Mouse (Mus musculus): Measurements from ENCODE around the gene Slc45a1. TPM values are rescaled to one million over a fixed set of nuclear protein-coding genes. Genes with fewer than 3 reads are reported as not detected.

Gene Slc45a1
- polyA plus RNA-seq, 1 experiment: not detected

DNA sequence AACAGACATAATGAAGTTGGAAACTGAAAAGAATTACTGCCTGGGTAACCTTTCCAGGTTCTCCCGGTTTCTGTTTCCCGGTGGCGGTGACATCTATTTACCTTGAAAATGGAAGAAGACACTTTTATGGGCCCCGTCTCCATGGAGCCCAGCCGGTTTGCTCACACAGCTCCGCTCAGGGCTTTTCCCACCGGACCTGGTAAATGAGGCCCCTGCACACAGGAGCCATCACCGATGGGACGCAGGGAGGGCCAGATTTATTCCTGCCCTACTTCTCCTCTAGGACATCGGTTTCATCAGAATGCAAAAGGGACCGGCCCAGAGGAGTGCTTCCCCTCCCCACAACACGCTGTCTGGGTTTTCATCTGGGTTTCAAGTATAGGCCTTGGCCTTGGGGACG is 24.1 kb upstream of the Slc45a1 start:
- H3K4me3 ChIP-seq (ENCODE audit: insufficient read depth, low read depth, low read length): no peak overlapping the region
- no peaks in the 10 kb centered on the region for H3K4me1 ChIP-seq (ENCODE audit: control insufficient read depth, insufficient read depth, insufficient read length, low read length)
- H3K27ac ChIP-seq (replicated peaks; ENCODE audit: low read depth, low read length): no peak overlapping the region

DNA sequence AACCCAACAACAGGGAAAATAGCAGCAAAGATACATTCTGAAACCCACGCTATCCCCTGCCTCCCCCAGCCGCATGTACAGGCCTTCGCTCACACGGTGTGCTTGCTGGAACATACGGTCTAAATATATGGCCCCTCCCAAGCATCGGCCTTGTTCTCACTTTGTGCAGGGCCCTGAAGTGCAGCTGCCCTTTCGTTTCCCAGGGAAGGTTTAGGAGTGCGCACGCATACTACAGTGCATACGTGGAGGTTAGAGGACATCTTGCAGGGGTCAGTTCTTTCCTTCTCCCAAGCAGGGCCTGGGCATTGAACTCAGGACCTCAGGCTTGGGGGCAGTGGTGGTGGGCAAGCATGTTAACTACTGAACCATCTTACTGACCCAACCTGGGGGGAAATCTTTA is 23.3 kb upstream of the Slc45a1 start:
- H3K4me3 ChIP-seq (ENCODE audit: insufficient read depth, low read depth, low read length): no peak overlapping the region
- no peaks in the 10 kb centered on the region for H3K4me1 ChIP-seq (ENCODE audit: control insufficient read depth, insufficient read depth, insufficient read length, low read length)
- no peak overlapping the region for H3K27ac ChIP-seq (replicated peaks; ENCODE audit: low read depth, low read length)

DNA sequence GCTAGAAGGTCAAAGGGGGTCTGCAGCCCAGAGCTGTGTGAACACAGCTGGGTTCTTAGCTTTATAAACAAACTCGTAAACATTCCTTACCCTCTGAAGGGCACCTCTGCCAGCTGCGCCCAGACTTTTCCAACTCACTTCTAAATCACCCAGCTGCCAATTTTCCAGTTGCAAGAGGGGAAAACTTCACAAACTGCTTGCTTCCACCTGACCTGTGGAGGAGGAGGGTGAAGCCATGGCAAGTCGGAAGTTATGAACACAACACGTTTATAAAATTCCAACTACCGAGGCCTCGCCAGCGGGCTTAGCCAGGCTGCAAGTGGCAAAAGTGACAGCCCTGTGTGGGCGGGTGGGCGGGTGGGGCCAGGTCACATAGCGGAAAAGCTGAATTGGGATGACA is 13.8 kb upstream of the Slc45a1 start:
- no peak overlapping the region for H3K27ac ChIP-seq (replicated peaks; ENCODE audit: low read depth, low read length)
- no peaks in the 10 kb centered on the region for H3K4me1 ChIP-seq (ENCODE audit: control insufficient read depth, insufficient read depth, insufficient read length, low read length)
- no peak overlapping the region for H3K4me3 ChIP-seq (ENCODE audit: insufficient read depth, low read depth, low read length)

DNA sequence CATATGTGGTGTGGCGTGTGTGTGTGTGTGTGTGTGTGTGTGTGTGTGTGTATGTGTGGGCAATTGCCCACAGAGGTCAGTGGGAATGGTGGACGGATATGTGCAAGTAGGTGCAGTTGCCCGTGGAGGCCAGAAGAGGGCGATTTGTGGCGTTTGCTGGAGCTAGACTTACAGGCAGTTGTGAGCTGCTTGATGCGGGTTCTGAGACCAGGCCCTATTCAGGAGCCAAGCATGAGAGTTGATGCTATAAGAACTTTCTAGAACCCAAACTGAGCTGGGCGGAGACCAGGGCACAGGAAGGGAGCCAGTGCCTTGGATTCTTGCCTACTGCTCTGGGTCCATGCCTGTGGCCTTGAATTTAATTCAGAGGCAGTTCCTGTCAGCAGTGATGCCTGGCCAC is 12.8 kb upstream of the Slc45a1 start:
- H3K27ac ChIP-seq (replicated peaks; ENCODE audit: low read depth, low read length): no peak overlapping the region
- H3K4me3 ChIP-seq (ENCODE audit: insufficient read depth, low read depth, low read length): no peak overlapping the region
- no peaks in the 10 kb centered on the region for H3K4me1 ChIP-seq (ENCODE audit: control insufficient read depth, insufficient read depth, insufficient read length, low read length)

DNA sequence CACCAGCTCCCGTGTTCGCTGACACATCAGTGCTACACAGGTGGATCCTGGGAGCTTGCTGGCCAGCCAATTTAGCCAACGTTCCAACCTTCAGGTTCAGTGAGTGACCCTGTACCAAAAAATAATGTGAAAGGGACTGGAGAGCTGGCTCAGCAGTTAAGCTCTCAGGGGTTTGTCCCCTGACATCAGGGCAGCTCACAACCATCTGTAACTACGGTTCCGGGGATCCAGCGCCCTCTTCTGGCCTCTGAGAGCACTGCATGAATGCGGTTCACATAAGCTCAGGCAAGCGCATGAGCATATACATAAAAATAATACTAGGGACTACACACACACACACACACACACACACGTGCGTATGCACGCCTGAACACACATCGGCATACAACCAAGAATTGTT is 11.2 kb upstream of the Slc45a1 start:
- Histone ChIP-seq H3K4me1 (ENCODE audit: control insufficient read depth, insufficient read depth, insufficient read length, low read length) (no peaks in the 10 kb centered on the region), H3K4me3 (ENCODE audit: insufficient read depth, low read depth, low read length) (no peak overlapping the region), H3K27ac (replicated peaks; ENCODE audit: low read depth, low read length) (no peak overlapping the region)

DNA sequence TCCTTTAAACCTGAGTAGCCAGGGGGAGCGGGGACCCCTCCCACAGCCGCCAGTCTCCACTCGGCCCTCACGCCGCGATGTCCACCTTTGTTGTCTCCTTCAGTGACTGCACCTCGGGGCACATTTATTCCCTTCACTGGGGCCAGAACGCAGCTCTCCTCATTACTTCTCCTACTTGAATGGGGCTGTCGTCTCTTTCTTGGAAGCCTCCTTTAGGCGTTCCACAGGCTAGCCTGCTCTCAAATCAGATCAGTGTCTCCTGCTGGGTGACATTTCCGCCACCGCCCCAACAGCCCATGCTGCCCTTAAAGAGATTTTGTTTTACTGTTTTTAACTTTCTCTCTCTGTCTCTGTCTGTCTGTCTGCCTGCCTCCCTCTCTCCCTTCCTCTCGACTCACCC is 9.9 kb upstream of the Slc45a1 start:
- H3K4me1 ChIP-seq (ENCODE audit: control insufficient read depth, insufficient read depth, insufficient read length, low read length): no peaks in the 10 kb centered on the region
- no peak overlapping the region for H3K27ac ChIP-seq (replicated peaks; ENCODE audit: low read depth, low read length)
- H3K4me3 ChIP-seq (ENCODE audit: insufficient read depth, low read depth, low read length): no peak overlapping the region

DNA sequence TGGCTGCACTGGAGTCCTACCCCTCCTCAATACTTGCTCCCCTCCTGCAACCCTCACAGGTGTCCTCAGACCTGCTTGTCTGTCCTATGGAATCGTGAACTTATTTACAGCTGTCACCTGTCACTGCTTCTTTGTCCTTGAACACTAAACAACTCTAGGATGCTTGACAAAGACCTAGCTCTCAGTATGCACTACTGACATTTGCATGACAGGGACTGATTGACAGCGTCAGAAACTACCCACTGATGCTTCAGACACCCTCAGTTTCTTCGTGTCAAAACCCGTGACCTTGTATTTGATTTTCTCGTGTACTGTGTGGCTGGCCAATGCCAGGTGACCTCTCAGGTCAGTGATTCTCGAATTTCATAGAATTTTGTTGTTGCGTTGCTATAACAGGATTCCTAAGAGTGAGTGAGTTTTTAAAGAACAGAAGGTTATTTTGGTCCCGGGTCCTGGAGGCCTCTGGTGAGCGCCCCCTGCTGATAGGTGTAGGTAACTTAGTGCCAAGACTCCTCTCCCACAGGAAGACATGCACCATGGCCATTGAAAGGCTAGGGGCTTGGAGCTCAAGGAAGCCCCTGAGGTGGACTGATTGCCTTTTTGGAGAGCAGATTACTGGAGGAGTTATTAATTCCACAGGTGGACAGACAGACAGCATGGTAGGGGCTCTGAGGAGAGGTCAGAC is 8.1 kb upstream of the Slc45a1 start:
- H3K4me3 ChIP-seq (ENCODE audit: insufficient read depth, low read depth, low read length): no peak overlapping the region
- no peak overlapping the region for H3K27ac ChIP-seq (replicated peaks; ENCODE audit: low read depth, low read length)
- no peaks in the 10 kb centered on the region for H3K4me1 ChIP-seq (ENCODE audit: control insufficient read depth, insufficient read depth, insufficient read length, low read length)

DNA sequence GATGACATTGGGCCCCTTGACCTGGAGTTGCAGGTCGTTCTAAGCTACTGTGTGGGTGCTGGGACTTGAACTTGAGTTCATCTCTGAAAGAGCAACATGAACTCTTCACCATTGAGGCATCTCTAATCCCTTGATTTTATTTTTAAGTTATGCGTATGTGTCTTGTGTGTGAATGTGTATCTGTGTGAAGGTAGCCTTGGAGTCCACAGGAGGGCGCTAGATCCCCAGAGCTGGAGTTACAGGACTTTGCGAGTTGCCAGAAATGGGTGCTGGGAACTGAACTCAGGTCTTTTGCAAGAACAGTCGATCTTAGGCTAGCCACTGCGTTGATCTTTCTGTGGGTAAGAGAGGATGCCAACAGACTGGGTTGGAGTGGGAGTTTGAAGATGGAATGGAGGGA is 4.5 kb upstream of the Slc45a1 start:
- Histone ChIP-seq H3K27ac (replicated peaks; ENCODE audit: low read depth, low read length) (no peak overlapping the region), H3K4me1 (ENCODE audit: control insufficient read depth, insufficient read depth, insufficient read length, low read length) (no peaks in the 10 kb centered on the region), H3K4me3 (ENCODE audit: insufficient read depth, low read depth, low read length) (no peak overlapping the region)

DNA sequence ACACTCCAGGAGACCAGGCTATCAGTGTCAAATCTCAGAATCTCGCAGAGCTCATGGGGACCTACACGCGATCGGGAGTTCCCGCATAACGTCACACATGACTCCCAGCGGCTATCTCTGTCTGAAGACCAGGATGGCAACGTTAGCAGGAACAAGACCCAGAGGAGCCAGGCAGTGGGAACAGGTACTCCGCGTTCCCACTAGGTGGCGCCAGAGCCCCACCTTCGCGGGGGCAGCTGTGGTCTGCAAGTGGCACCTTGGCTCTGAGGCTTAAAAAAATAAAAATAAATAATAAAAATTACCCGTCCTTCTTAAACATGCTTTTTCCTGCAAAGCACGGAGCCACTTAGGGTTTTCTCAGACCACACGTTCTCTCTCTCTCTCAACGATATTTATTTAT is 4.0 kb upstream of the Slc45a1 start:
- Histone ChIP-seq H3K4me3 (ENCODE audit: insufficient read depth, low read depth, low read length) (no peak overlapping the region), H3K27ac (replicated peaks; ENCODE audit: low read depth, low read length) (no peak overlapping the region), H3K4me1 (ENCODE audit: control insufficient read depth, insufficient read depth, insufficient read length, low read length) (no peaks in the 10 kb centered on the region)

DNA sequence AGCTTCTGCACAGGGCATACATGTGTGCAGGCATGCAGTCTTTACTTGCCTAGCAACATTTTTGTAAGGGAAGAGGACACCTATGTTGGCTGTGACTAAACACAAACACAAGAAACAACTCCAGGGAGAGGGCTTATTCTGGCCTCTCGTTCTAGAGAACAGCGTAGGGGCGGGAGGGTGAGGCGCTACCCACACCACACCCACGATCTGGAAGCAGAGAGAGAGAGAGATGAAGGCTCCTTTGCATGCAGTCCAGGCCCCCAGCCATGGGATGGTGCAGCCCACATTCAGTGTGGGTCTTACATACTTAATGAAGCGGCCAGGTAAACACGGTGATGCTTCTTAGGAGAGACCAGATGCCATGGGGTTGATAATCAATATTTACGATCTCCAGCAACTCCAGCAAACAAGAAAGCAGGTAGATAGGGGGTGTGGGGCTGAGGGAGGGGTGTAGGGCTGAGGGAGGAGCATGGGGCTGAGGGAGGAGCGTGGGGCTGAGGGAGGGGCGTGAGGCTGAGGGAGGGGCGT is 1.2 kb upstream of the Slc45a1 start:
- H3K4me3 ChIP-seq (ENCODE audit: insufficient read depth, low read depth, low read length): no peak overlapping the region
- no peak overlapping the region for H3K27ac ChIP-seq (replicated peaks; ENCODE audit: low read depth, low read length)
- no peaks in the 10 kb centered on the region for H3K4me1 ChIP-seq (ENCODE audit: control insufficient read depth, insufficient read depth, insufficient read length, low read length)

DNA sequence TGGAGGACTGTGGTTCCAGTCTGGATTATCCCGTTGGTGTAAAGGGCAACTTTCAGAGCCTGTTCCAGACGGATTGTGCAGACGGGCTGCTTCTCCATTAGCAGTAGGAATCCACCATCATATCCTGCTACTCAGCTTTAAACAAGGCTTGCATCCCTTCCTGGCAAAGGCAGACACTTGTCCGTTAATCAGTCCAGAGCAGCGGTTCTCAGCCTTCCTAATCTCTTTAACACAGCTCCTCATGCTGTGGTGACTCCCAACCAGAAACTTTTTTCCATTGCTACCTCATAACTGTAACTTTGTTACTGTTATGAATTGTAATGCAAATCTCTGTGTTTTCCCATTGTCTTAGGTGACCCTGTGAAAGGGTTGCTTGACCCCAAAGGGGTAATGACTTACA is 2.6 kb downstream of the Slc45a1 start:
- Histone ChIP-seq H3K27ac (replicated peaks; ENCODE audit: low read depth, low read length) (no peak overlapping the region), H3K4me1 (ENCODE audit: control insufficient read depth, insufficient read depth, insufficient read length, low read length) (no peaks in the 10 kb centered on the region)

DNA sequence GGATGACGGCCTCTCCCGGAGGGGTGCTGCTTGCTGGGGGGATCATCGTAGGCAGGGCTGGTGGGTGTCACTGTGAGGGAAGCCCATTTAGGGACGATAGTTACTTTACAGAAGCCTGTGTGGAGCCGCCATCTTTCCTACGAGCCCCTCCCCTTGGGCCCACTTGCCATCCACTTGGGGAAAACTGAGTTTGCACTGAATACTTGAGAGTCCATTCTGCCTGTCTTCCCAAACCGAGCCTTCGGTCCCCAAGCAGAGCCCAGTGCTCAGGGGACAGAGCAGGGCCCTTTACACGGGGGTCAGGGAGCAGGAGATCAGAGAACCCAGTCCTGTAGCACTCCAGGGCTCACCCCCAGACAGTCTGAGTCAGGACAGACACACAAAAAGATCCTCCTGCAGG is 7.7 kb downstream of the Slc45a1 start:
- Histone ChIP-seq H3K27ac (replicated peaks; ENCODE audit: low read depth, low read length) (no peak overlapping the region), H3K4me1 (ENCODE audit: control insufficient read depth, insufficient read depth, insufficient read length, low read length) (no peaks in the 10 kb centered on the region), H3K4me3 (ENCODE audit: insufficient read depth, low read depth, low read length) (no peak overlapping the region)

More for the DNA sequence above, 2.6 kb downstream of the Slc45a1 start:
- no peak overlapping the region for H3K4me3 ChIP-seq (ENCODE audit: insufficient read depth, low read depth, low read length)

DNA sequence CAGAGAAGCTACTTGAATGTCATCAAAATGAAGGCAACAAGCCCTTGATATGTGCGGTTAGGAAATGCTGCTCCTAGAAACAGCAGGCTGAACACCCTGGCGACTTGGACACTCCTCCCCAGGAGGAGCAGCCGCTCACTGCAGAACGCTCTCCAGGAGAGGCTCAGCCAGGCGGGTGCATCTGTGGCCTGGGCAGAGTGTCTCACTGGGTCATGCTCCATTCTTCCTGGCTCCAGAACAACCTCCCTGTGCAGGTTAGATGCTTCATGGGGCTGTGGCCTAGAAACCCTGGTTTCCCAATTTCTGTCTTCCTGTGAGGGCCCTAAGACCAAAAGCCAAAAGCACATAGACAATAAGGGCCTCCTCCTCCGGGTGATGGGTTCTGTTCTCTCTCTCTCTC is 15.3 kb downstream of the Slc45a1 start:
- H3K4me3 ChIP-seq (ENCODE audit: insufficient read depth, low read depth, low read length): no peak overlapping the region
- no peaks in the 10 kb centered on the region for H3K4me1 ChIP-seq (ENCODE audit: control insufficient read depth, insufficient read depth, insufficient read length, low read length)
- no peak overlapping the region for H3K27ac ChIP-seq (replicated peaks; ENCODE audit: low read depth, low read length)

DNA sequence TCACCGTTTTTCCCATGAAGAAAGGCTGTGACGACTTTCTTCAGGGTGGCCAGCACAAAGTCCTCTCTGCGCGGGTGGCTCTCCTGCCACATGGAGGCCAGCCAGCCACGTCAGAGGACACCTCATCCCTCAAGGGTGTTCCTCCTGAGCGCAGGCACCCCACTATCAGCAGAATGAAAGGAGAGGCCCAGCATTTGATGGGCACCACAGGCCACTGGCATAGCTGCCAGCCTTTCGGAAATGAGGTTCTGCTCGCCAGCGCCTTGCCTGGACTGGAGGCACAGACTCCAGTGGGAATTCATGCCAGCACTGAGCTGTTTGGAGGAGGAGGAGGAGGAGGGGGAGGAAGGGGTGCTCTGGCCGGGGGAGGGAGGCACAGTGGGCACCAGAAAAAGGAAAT is 16.4 kb downstream of the Slc45a1 start:
- Histone ChIP-seq H3K27ac (replicated peaks; ENCODE audit: low read depth, low read length) (no peak overlapping the region), H3K4me3 (ENCODE audit: insufficient read depth, low read depth, low read length) (no peak overlapping the region), H3K4me1 (ENCODE audit: control insufficient read depth, insufficient read depth, insufficient read length, low read length) (no peaks in the 10 kb centered on the region)

DNA sequence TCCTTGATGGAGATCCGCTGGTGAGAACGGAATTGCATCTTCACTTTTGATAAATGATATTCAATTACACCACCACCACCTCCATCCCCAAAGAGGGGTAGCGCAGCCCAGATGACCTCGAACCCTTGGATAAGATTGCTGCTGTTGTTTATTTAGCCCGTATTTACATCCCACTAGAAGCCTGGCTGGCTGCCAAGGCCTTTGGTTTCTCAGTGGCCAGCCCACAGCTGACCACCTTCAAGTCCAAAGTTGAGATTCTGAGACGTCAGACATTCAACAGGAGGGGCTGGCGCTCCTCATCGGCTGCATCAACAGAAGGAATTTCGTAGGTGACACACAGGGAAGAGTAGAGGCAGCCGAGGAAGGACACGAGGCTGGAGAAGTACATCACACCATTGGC is 22.7 kb downstream of the Slc45a1 start:
- Histone ChIP-seq H3K4me1 (ENCODE audit: control insufficient read depth, insufficient read depth, insufficient read length, low read length) (no peaks in the 10 kb centered on the region), H3K27ac (replicated peaks; ENCODE audit: low read depth, low read length) (no peak overlapping the region), H3K4me3 (ENCODE audit: insufficient read depth, low read depth, low read length) (no peak overlapping the region)

DNA sequence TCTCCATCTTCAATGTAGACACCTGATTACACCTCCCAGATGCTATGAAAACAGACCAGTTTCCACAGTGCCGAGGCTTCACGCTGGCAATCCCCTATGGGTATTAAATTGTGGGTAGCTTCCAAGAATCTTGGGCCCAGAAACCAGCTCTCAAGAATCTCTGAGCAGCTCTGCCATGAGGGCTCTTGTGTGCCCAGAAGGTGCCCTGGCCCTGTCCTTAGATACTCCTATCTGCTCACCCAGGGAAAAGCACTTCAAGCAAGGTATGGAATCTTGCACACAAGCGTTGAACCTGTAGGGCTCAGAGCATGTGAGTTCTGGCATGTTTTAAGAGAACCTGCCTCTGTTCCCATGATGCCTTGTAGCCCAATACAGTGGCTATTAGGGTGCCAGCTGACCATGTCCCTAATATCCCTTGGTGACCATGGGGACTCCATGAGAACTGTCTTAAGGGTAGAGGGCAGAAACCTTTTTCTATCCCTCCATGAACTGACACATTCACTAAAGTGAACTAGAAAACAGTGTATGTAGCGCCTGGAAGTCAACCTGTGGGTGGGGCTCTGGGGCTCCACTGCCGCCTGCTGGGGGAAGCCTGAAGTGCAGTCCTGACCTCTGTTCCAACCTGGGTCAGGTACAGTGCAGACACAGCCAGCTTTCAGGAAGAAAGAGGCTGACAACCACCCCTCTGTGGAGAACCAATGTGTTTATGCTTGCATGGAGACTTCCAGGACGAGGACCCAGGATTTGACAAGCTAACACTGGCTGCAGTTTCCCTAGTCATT is 25.8 kb downstream of the Slc45a1 start:
- Histone ChIP-seq H3K4me1 (ENCODE audit: control insufficient read depth, insufficient read depth, insufficient read length, low read length) (no peaks in the 10 kb centered on the region), H3K4me3 (ENCODE audit: insufficient read depth, low read depth, low read length) (no peak overlapping the region), H3K27ac (replicated peaks; ENCODE audit: low read depth, low read length) (no peak overlapping the region)
